Mouse (Mus musculus): Measurements from ENCODE around the gene Kcnb1. TPM values are rescaled to one million over a fixed set of nuclear protein-coding genes. Genes with fewer than 3 reads are reported as not detected.

Kcnb1 gene
- polyA plus RNA-seq, 1 experiment from 2014 or later = 0.85 TPM

DNA sequence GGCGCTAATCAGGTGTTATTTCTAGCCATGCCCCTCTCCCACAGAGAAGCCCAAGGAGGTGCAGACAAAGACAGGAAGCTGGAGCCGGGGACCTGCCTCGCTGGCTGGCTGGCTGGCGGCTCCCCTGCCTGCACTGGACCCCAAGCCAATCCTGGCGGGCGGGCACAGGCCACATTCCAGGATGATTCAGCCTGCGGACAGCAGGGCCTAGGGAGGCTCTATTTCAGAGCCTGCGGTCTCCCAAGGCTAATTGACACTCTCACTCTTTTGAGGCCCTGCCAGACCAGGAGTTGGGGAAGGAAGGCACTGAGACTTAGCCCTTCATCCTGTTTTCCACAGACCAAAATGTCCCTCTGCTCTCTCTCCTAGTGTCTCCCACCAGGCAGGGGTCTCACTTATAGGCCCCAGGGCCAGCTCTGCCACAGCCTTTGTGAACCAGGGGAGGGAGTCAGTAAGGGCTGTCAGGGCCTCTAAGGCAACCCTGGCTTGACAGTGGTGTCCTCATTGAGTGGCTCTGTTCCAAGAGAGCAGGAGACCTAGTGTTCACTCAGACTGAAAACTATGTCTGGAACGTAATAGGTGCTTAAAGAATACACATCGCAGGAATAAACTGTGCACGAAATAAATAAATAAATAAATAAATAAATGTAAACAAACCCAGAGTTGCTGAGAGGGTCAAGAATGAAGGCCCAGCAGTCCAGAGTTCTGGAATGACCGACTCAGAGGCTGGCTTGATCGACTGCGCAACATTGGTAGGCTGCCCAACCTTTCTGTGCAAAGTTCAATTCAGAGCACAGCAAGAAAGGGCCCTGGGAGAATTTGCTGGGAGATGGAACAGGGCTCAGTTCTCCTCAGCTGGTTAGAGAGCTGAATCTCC is 42.4 kb upstream of the Kcnb1 start:
- 38% methylated on average over 14 of the region's 14 CpGs for WGBS

GRCm38 (mm10) chr2:167230554-167230953 is 40.6 kb upstream of the Kcnb1 start:
- ATAC-seq (ENCODE audit: insufficient number of reproducible peaks, insufficient read depth, low FRiP score, low read depth) = no peak
- WGBS = 8% methylated on average over 15 of the region's 15 CpGs
- Histone ChIP-seq H3K9ac (ENCODE audit: low read length) (0 out of 2 replicates have a peak overlapping the region, but pooled peaks have one; percentile 11), H3K4me1 (ENCODE audit: control insufficient read depth in 2 of 2, insufficient read depth in 2 of 2, low read length in 2 of 2) (peaks cover 14 to 31% of the 10 kb centered on the region in 2 experiments), H3K4me2 (ENCODE audit: low read length) (peak overlapping the region; percentile 48), H3K27me3 (ENCODE audit: control insufficient read depth, insufficient read depth, low read length) (no peaks in the 10 kb centered on the region), H3K4me3 (ENCODE audit: control insufficient read depth in 1 of 2, insufficient read depth in 1 of 2, low read depth in 1 of 2, low read length in 2 of 2) (peak overlapping the region in 1 of 2 experiments; percentile 4; a peak in 2 of 4 replicates), H3K27ac (replicated peaks in 1 of 2; ENCODE audit: control insufficient read depth in 1 of 2, insufficient read depth in 1 of 2, low read depth in 2 of 2, low read length in 2 of 2) (peak overlapping the region in 1 of 2 experiments; percentile 24; a peak in 1 of 4 replicates), H3K9me3 (ENCODE audit: control insufficient read depth, low read length) (no peaks in the 10 kb centered on the region), H3K36me3 (ENCODE audit: control insufficient read depth, insufficient read depth, low read length) (0 out of 2 replicates have a peak, but pooled peaks cover 5% of the 10 kb centered on the region)

More for the DNA sequence above, 42.4 kb upstream of the Kcnb1 start:
- Histone ChIP-seq H3K9me3 (ENCODE audit: control insufficient read depth, low read length) (no peaks in the 10 kb centered on the region), H3K27ac (replicated peaks in 1 of 2; ENCODE audit: control insufficient read depth in 1 of 2, insufficient read depth in 1 of 2, low read depth in 2 of 2, low read length in 2 of 2) (peak overlapping the region; percentile 34 to 78), H3K4me2 (ENCODE audit: low read length) (peak overlapping the region; percentile 11; the same call in 1 of the 2 replicates), H3K36me3 (ENCODE audit: control insufficient read depth, insufficient read depth, low read length) (no peaks in the 10 kb centered on the region), H3K9ac (ENCODE audit: low read length) (peak overlapping the region; percentile 47; the same call in 1 of the 2 replicates), H3K4me3 (ENCODE audit: control insufficient read depth in 1 of 2, insufficient read depth in 1 of 2, low read depth in 1 of 2, low read length in 2 of 2) (no peak overlapping the region), H3K27me3 (ENCODE audit: control insufficient read depth, insufficient read depth, low read length) (no peaks in the 10 kb centered on the region), H3K4me1 (ENCODE audit: control insufficient read depth in 2 of 2, insufficient read depth in 2 of 2, low read length in 2 of 2) (peaks cover 16 to 39% of the 10 kb centered on the region in 2 experiments)
- ATAC-seq (ENCODE audit: insufficient number of reproducible peaks, insufficient read depth, low FRiP score, low read depth) = peak; percentile 55; the same call in 1 of the 2 replicates

DNA sequence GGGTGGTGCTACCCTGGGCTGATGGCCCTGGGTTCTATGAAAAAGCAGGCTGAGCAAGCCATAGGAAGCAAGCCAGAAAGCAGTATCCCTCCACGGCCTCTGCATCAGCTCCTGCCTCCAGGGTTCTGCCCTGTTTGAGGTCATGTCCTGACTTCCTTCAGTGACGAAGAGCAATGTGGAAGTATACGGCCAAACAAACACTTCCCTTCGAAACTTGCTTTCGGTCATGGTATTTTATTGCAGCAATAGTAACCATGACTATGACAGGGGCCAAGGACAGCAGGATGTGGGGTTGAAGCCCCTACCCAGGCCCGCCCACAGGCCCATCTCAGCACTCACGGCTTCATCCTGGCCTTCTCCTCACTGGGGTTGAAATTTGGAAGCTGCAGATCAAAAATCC is 35.0 kb upstream of the Kcnb1 start:
- no peak overlapping the region for H3K4me2 ChIP-seq (ENCODE audit: low read length)
- no peak overlapping the region for H3K4me3 ChIP-seq (ENCODE audit: control insufficient read depth in 1 of 2, insufficient read depth in 1 of 2, low read depth in 1 of 2, low read length in 2 of 2)
- H3K27me3 ChIP-seq (ENCODE audit: control insufficient read depth, insufficient read depth, low read length) = no peaks in the 10 kb centered on the region
- WGBS = 83% methylated on average over 7 of the region's 7 CpGs
- no peaks in the 10 kb centered on the region for H3K9me3 ChIP-seq (ENCODE audit: control insufficient read depth, low read length)
- no peak overlapping the region for H3K27ac ChIP-seq (replicated peaks in 1 of 2; ENCODE audit: control insufficient read depth in 1 of 2, insufficient read depth in 1 of 2, low read depth in 2 of 2, low read length in 2 of 2)
- H3K36me3 ChIP-seq (ENCODE audit: control insufficient read depth, insufficient read depth, low read length) = peaks cover 25% of the 10 kb centered on the region; the same call in 1 of the 2 replicates
- H3K4me1 ChIP-seq (ENCODE audit: control insufficient read depth in 2 of 2, insufficient read depth in 2 of 2, low read length in 2 of 2) = no peaks in the 10 kb centered on the region
- no peak for ATAC-seq (ENCODE audit: insufficient number of reproducible peaks, insufficient read depth, low FRiP score, low read depth)
- no peak overlapping the region for H3K9ac ChIP-seq (ENCODE audit: low read length)

DNA sequence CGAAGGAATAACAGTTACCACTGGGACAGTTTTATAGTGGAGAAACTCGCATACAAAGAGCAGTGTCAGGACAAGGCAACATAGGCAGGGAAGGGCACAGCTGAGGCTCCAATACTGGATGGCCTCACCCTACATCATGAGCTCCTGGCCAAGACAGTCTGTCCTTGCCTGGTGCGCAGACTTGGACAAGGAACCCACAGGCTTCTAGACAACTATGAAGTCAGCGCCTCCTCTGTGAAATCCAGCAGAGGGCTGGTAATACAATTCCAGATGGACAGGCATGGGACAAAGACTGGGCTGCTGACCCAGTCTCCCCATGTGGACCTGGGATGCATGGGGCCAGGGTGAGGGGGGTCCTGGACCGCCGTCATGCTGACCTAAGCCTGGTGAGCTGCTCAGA is 34.2 kb upstream of the Kcnb1 start:
- Histone ChIP-seq H3K4me3 (ENCODE audit: control insufficient read depth in 1 of 2, insufficient read depth in 1 of 2, low read depth in 1 of 2, low read length in 2 of 2) (no peak overlapping the region), H3K4me1 (ENCODE audit: control insufficient read depth in 2 of 2, insufficient read depth in 2 of 2, low read length in 2 of 2) (no peaks in the 10 kb centered on the region), H3K4me2 (ENCODE audit: low read length) (no peak overlapping the region), H3K9ac (ENCODE audit: low read length) (no peak overlapping the region), H3K36me3 (ENCODE audit: control insufficient read depth, insufficient read depth, low read length) (peaks cover 25% of the 10 kb centered on the region; the same call in 1 of the 2 replicates), H3K27ac (replicated peaks in 1 of 2; ENCODE audit: control insufficient read depth in 1 of 2, insufficient read depth in 1 of 2, low read depth in 2 of 2, low read length in 2 of 2) (no peak overlapping the region), H3K9me3 (ENCODE audit: control insufficient read depth, low read length) (no peaks in the 10 kb centered on the region), H3K27me3 (ENCODE audit: control insufficient read depth, insufficient read depth, low read length) (no peaks in the 10 kb centered on the region)
- ATAC-seq (ENCODE audit: insufficient number of reproducible peaks, insufficient read depth, low FRiP score, low read depth) = no peak
- WGBS = 80% methylated on average over 6 of the region's 6 CpGs

GRCm38 (mm10) chr2:167222152-167222551 is 32.2 kb upstream of the Kcnb1 start:
- Histone ChIP-seq H3K9me3 (ENCODE audit: control insufficient read depth, low read length) (no peaks in the 10 kb centered on the region), H3K36me3 (ENCODE audit: control insufficient read depth, insufficient read depth, low read length) (peaks cover 25% of the 10 kb centered on the region; the same call in 1 of the 2 replicates), H3K9ac (ENCODE audit: low read length) (no peak overlapping the region), H3K27me3 (ENCODE audit: control insufficient read depth, insufficient read depth, low read length) (no peaks in the 10 kb centered on the region), H3K4me2 (ENCODE audit: low read length) (no peak overlapping the region), H3K27ac (replicated peaks in 1 of 2; ENCODE audit: control insufficient read depth in 1 of 2, insufficient read depth in 1 of 2, low read depth in 2 of 2, low read length in 2 of 2) (no peak overlapping the region), H3K4me1 (ENCODE audit: control insufficient read depth in 2 of 2, insufficient read depth in 2 of 2, low read length in 2 of 2) (no peaks in the 10 kb centered on the region), H3K4me3 (ENCODE audit: control insufficient read depth in 1 of 2, insufficient read depth in 1 of 2, low read depth in 1 of 2, low read length in 2 of 2) (no peak overlapping the region)
- 20% methylated on average over 7 of the region's 7 CpGs for WGBS
- no peak for ATAC-seq (ENCODE audit: insufficient number of reproducible peaks, insufficient read depth, low FRiP score, low read depth)

DNA sequence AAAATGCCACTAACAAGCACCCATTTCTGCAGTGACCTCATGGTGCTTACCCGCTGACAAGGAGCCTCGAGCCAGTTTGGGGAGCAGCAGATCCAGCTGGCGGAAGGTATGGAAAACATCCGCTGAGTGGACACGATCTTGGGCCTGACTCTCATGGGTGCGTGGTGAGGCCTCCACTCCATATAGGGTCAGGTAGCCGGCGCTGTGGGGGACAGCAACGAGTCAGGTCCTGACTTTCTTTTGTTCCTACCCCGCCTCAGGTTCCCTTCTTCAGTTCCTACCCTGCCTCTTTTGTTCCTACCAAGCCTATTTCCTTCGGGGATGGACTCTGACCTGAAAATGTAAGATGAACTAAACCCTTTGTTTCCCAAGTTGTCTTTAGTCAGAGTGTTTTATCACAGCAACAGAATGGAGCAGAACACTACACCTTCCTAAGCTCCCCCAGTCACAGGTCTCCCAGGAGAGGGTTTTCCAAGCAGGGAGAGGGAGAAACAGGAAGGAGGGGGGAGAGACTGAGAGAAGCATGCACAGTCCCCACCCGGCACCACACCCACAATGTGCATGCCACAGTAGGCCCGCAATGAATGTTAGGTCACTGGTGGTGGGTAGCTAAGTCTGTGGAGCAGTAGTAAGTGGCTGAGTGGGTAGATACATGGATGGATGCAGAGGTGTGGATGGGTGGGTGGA is 31.3 kb upstream of the Kcnb1 start:
- no peak overlapping the region for H3K27ac ChIP-seq (replicated peaks in 1 of 2; ENCODE audit: control insufficient read depth in 1 of 2, insufficient read depth in 1 of 2, low read depth in 2 of 2, low read length in 2 of 2)
- H3K27me3 ChIP-seq (ENCODE audit: control insufficient read depth, insufficient read depth, low read length) = no peaks in the 10 kb centered on the region
- H3K4me2 ChIP-seq (ENCODE audit: low read length) = no peak overlapping the region
- ATAC-seq (ENCODE audit: insufficient number of reproducible peaks, insufficient read depth, low FRiP score, low read depth) = no peak
- H3K4me1 ChIP-seq (ENCODE audit: control insufficient read depth in 2 of 2, insufficient read depth in 2 of 2, low read length in 2 of 2) = no peaks in the 10 kb centered on the region
- H3K4me3 ChIP-seq (ENCODE audit: control insufficient read depth in 1 of 2, insufficient read depth in 1 of 2, low read depth in 1 of 2, low read length in 2 of 2) = no peak overlapping the region
- no peaks in the 10 kb centered on the region for H3K9me3 ChIP-seq (ENCODE audit: control insufficient read depth, low read length)
- 75% methylated on average over 13 of the region's 13 CpGs for WGBS
- no peak overlapping the region for H3K9ac ChIP-seq (ENCODE audit: low read length)
- H3K36me3 ChIP-seq (ENCODE audit: control insufficient read depth, insufficient read depth, low read length) = peaks cover 25% of the 10 kb centered on the region; the same call in 1 of the 2 replicates

DNA sequence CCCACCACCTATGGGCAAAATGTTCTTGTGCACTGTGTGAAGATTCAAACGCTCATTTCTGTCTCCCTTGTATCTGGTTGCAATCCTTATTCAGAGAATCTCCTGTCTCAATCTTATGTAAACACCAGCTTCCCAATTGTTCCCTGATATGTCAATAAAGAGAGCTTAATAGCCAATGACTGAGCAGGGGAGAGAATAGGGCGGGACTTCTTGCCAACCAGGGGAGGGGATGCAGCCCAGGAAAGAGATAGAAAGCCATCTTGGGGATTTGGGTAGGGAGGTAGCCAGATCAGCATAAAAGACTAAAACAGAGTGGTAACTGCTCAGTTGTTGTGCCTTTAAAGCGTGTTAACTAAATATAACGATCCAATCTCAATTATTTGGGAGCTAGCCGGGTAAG is 30.8 kb upstream of the Kcnb1 start:
- Histone ChIP-seq H3K4me3 (ENCODE audit: control insufficient read depth in 1 of 2, insufficient read depth in 1 of 2, low read depth in 1 of 2, low read length in 2 of 2) (no peak overlapping the region), H3K27me3 (ENCODE audit: control insufficient read depth, insufficient read depth, low read length) (no peaks in the 10 kb centered on the region), H3K27ac (replicated peaks in 1 of 2; ENCODE audit: control insufficient read depth in 1 of 2, insufficient read depth in 1 of 2, low read depth in 2 of 2, low read length in 2 of 2) (no peak overlapping the region), H3K36me3 (ENCODE audit: control insufficient read depth, insufficient read depth, low read length) (peaks cover 21% of the 10 kb centered on the region; the same call in 1 of the 2 replicates), H3K9me3 (ENCODE audit: control insufficient read depth, low read length) (no peaks in the 10 kb centered on the region), H3K4me1 (ENCODE audit: control insufficient read depth in 2 of 2, insufficient read depth in 2 of 2, low read length in 2 of 2) (no peaks in the 10 kb centered on the region), H3K9ac (ENCODE audit: low read length) (no peak overlapping the region), H3K4me2 (ENCODE audit: low read length) (no peak overlapping the region)
- WGBS = 77% methylated on average over 5 of the region's 5 CpGs
- no peak for ATAC-seq (ENCODE audit: insufficient number of reproducible peaks, insufficient read depth, low FRiP score, low read depth)
